Mouse (Mus musculus) hindbrain, embryonic 12.5 days (tissue): Measurements from ENCODE around the gene Gm10306. TPM values are rescaled to one million over a fixed set of nuclear protein-coding genes. Genes with fewer than 3 reads are reported as not detected.
A peak's percentile ranks its signal among the peaks of the same experiment; 100 is the strongest.

ENCODE experiments used
- ATAC-seq: fragments of 200-750 bp; cut with Nextera tagmentation; 2 replicates; pipeline ENCODE4 v1.8.0; 2017; ENCODE audit warnings: moderate TSS enrichment; ENCODE audit not compliant: low FRiP score
- H3K27ac ChIP-seq: fragments of 300-500 bp; sonication (generic); 2 replicates; pipeline ENCODE4 v1.5.1; 2016; ENCODE audit warnings: mild to moderate bottlenecking
- H3K27me3 ChIP-seq: fragments of 300-500 bp; sonication (generic); 2 replicates; pipeline ENCODE4 v1.6.1; 2016; ENCODE audit warnings: mild to moderate bottlenecking
- H3K36me3 ChIP-seq: fragments of 300-500 bp; sonication (generic); 2 replicates; pipeline ENCODE4 v1.6.1; 2016; ENCODE audit warnings: mild to moderate bottlenecking
- H3K4me1 ChIP-seq: fragments of 300-500 bp; sonication (generic); 2 replicates; pipeline ENCODE4 v1.6.1; 2016
- H3K4me2 ChIP-seq: fragments of 300-500 bp; sonication (generic); replicated peaks from 2 replicates; pipeline ENCODE4 v1.6.1; 2016; ENCODE audit warnings: mild to moderate bottlenecking
- H3K4me3 ChIP-seq: fragments of 300-500 bp; sonication (generic); 2 replicates; pipeline ENCODE4 v1.5.1; 2016; ENCODE audit warnings: mild to moderate bottlenecking
- H3K9ac ChIP-seq: fragments of 300-500 bp; sonication (generic); 2 replicates; pipeline ENCODE4 v1.6.1; 2016; ENCODE audit warnings: mild to moderate bottlenecking, moderate library complexity
- H3K9me3 ChIP-seq: fragments of 300-500 bp; sonication (generic); replicated peaks from 2 replicates; pipeline ENCODE4 v1.6.1; 2016; ENCODE audit warnings: mild to moderate bottlenecking
- WGBS: fragments of 180-500 bp; shearing (Covaris S2); methylation state at CpG from one replicate; pipeline ENCODE4 v1.1.7; 2016; 5-methylcytosine and 5-hydroxymethylcytosine counted together
- polyA plus RNA-seq: library from polyadenylated mRNA; unstranded; fragments of >200 nt; fragmentation: Nextera tagmentation; extraction: Ambion mirVana; gene quantifications from 2 replicates; pipeline ENCODE4 v1.2.1, GENCODE M21; 2016

The Gm10306 gene
- not detected in 2 replicates for polyA plus RNA-seq

GRCm38 (mm10) chr4:94556265-94557054 lies at the start of gene Gm10306, which contains the start of gene Caap1:
Gene Gm10306, plus strand, starts transcription at chr4:94556546.
Gene Caap1, minus strand, starts transcription at chr4:94556796.
- H3K4me1 ChIP-seq = peaks cover 9% of the 10 kb centered on the region
- no peaks in the 10 kb centered on the region for H3K36me3 ChIP-seq
- peak; percentile 97 for ATAC-seq
- peak within 1 kb of the TSS; percentile 83 for H3K4me3 ChIP-seq
- H3K27me3 ChIP-seq = no peaks in the 10 kb centered on the region
- H3K9me3 ChIP-seq = no peaks in the 10 kb centered on the region
- peak within 1 kb of the TSS; percentile 59 for H3K4me2 ChIP-seq
- peak within 1 kb of the TSS; percentile 84 for H3K9ac ChIP-seq
- WGBS = 1% methylated on average over 60 of the region's 83 CpGs
- peak within 1 kb of the TSS; percentile 75 for H3K27ac ChIP-seq

- Histone ChIP-seq H3K4me1 (no peaks in the 10 kb centered on the region), H3K9me3 (no peaks in the 10 kb centered on the region), H3K9ac (no peak overlapping the region), H3K4me3 (no peak overlapping the region), H3K27ac (no peak overlapping the region), H3K4me2 (no peak overlapping the region), H3K27me3 (no peaks in the 10 kb centered on the region), H3K36me3 (peaks cover 13% of the 10 kb centered on the region)
- WGBS = 74% methylated on average over 3 of the region's 3 CpGs
- no peak for ATAC-seq
These were observed 41.0 kb upstream of the Gm10306 start for GRCm38 (mm10) chr4:94515366-94515765.

GRCm38 (mm10) chr4:94517631-94518030 lies 38.7 kb upstream of the Gm10306 start:
- Histone ChIP-seq H3K4me1 (no peaks in the 10 kb centered on the region), H3K4me2 (no peak overlapping the region), H3K4me3 (no peak overlapping the region), H3K27me3 (no peaks in the 10 kb centered on the region), H3K36me3 (peaks cover 6% of the 10 kb centered on the region; the same call in 1 of the 2 replicates), H3K27ac (no peak overlapping the region), H3K9me3 (no peaks in the 10 kb centered on the region), H3K9ac (no peak overlapping the region)
- no peak for ATAC-seq
- WGBS = 69% methylated on average over 4 of the region's 4 CpGs

- no peak overlapping the region for H3K9ac ChIP-seq
- H3K27ac ChIP-seq = no peak overlapping the region
- no peaks in the 10 kb centered on the region for H3K36me3 ChIP-seq
- H3K9me3 ChIP-seq = no peaks in the 10 kb centered on the region
- H3K4me1 ChIP-seq = no peaks in the 10 kb centered on the region
- H3K27me3 ChIP-seq = no peaks in the 10 kb centered on the region
- no peak overlapping the region for H3K4me3 ChIP-seq
- H3K4me2 ChIP-seq = no peak overlapping the region
- no peak for ATAC-seq
These were observed 33.0 kb upstream of the Gm10306 start for GRCm38 (mm10) chr4:94523321-94523720.

- H3K27me3 ChIP-seq = no peaks in the 10 kb centered on the region
- H3K4me1 ChIP-seq = no peaks in the 10 kb centered on the region
- no peak overlapping the region for H3K27ac ChIP-seq
- H3K4me2 ChIP-seq = no peak overlapping the region
- no peaks in the 10 kb centered on the region for H3K9me3 ChIP-seq
- no peak overlapping the region for H3K4me3 ChIP-seq
- no peaks in the 10 kb centered on the region for H3K36me3 ChIP-seq
- no peak overlapping the region for H3K9ac ChIP-seq
- ATAC-seq = no peak
- 92% methylated on average over 1 of the region's 1 CpGs for WGBS
These were observed 26.9 kb upstream of the Gm10306 start for GRCm38 (mm10) chr4:94529448-94529847.

GRCm38 (mm10) chr4:94533205-94533604 lies 23.1 kb upstream of the Gm10306 start:
- H3K4me2 ChIP-seq = no peak overlapping the region
- ATAC-seq = no peak

GRCm38 (mm10) chr4:94543041-94543440 lies 13.3 kb upstream of the Gm10306 start:
- WGBS = 93% methylated on average over 4 of the region's 4 CpGs
- Histone ChIP-seq H3K4me3 (no peak overlapping the region), H3K4me2 (no peak overlapping the region), H3K36me3 (peaks cover 48% of the 10 kb centered on the region), H3K9me3 (no peaks in the 10 kb centered on the region), H3K27me3 (no peaks in the 10 kb centered on the region), H3K9ac (no peak overlapping the region), H3K4me1 (no peaks in the 10 kb centered on the region), H3K27ac (no peak overlapping the region)
- no peak for ATAC-seq

More at GRCm38 (mm10) chr4:94533205-94533604, 23.1 kb upstream of the Gm10306 start:
- Histone ChIP-seq H3K9ac (no peak overlapping the region), H3K27ac (no peak overlapping the region), H3K27me3 (no peaks in the 10 kb centered on the region), H3K9me3 (no peaks in the 10 kb centered on the region), H3K36me3 (peaks cover 11% of the 10 kb centered on the region), H3K4me3 (no peak overlapping the region), H3K4me1 (no peaks in the 10 kb centered on the region)

GRCm38 (mm10) chr4:94544321-94544720 lies 12.0 kb upstream of the Gm10306 start:
- H3K4me1 ChIP-seq = no peaks in the 10 kb centered on the region
- ATAC-seq = no peak

GRCm38 (mm10) chr4:94554955-94555494 lies 1.3 kb upstream of the Gm10306 start:
- WGBS = 95% methylated on average over 5 of the region's 5 CpGs
- Histone ChIP-seq H3K27me3 (no peaks in the 10 kb centered on the region), H3K4me2 (peak overlapping the region; percentile 59), H3K36me3 (0 out of 2 replicates have a peak, but pooled peaks cover 3% of the 10 kb centered on the region), H3K9me3 (no peaks in the 10 kb centered on the region), H3K27ac (no peak overlapping the region), H3K9ac (no peak overlapping the region), H3K4me3 (no peak overlapping the region), H3K4me1 (peaks cover 9% of the 10 kb centered on the region)
- ATAC-seq = no peak

More at GRCm38 (mm10) chr4:94544321-94544720, 12.0 kb upstream of the Gm10306 start:
- Histone ChIP-seq H3K27me3 (no peaks in the 10 kb centered on the region), H3K36me3 (peaks cover 37% of the 10 kb centered on the region), H3K9me3 (no peaks in the 10 kb centered on the region), H3K4me2 (no peak overlapping the region), H3K9ac (no peak overlapping the region), H3K4me3 (no peak overlapping the region), H3K27ac (no peak overlapping the region)
- 71% methylated on average over 7 of the region's 7 CpGs for WGBS

- H3K36me3 ChIP-seq = no peaks in the 10 kb centered on the region
- H3K4me2 ChIP-seq = peak overlapping the region; percentile 59
- H3K27me3 ChIP-seq = no peaks in the 10 kb centered on the region
- H3K4me3 ChIP-seq = no peak overlapping the region
- H3K9me3 ChIP-seq = no peaks in the 10 kb centered on the region
- no peak overlapping the region for H3K9ac ChIP-seq
- peaks cover 9% of the 10 kb centered on the region for H3K4me1 ChIP-seq
- no peak overlapping the region for H3K27ac ChIP-seq
- 0 out of 2 replicates have a peak, but pooled peaks have one; percentile 3 for ATAC-seq
- 82% methylated on average over 7 of the region's 7 CpGs for WGBS
These were observed 799 bp downstream of the Gm10306 start for GRCm38 (mm10) chr4:94557145-94557544.

GRCm38 (mm10) chr4:94559266-94559665 lies 2.9 kb downstream of the Gm10306 start:
- Histone ChIP-seq H3K4me2 (no peak overlapping the region), H3K9ac (no peak overlapping the region), H3K36me3 (no peaks in the 10 kb centered on the region), H3K4me1 (peaks cover 9% of the 10 kb centered on the region), H3K27ac (no peak overlapping the region), H3K9me3 (no peaks in the 10 kb centered on the region), H3K27me3 (no peaks in the 10 kb centered on the region), H3K4me3 (no peak overlapping the region)
- ATAC-seq = no peak
- 41% methylated on average over 2 of the region's 2 CpGs for WGBS

GRCm38 (mm10) chr4:94560316-94560715 lies 4.0 kb downstream of the Gm10306 start:
- no peak overlapping the region for H3K4me3 ChIP-seq
- H3K27me3 ChIP-seq = no peaks in the 10 kb centered on the region
- H3K4me1 ChIP-seq = peaks cover 5% of the 10 kb centered on the region
- WGBS = 84% methylated on average over 1 of the region's 1 CpGs
- H3K9me3 ChIP-seq = no peaks in the 10 kb centered on the region
- no peaks in the 10 kb centered on the region for H3K36me3 ChIP-seq
- H3K9ac ChIP-seq = no peak overlapping the region
- H3K4me2 ChIP-seq = no peak overlapping the region
- no peak for ATAC-seq
- H3K27ac ChIP-seq = no peak overlapping the region
